Mouse (Mus musculus): ENCODE results near the gene Mef2d. TPM values are rescaled to one million over a fixed set of nuclear protein-coding genes. Genes with fewer than 3 reads are reported as not detected.

The Mef2d gene
- polyA plus RNA-seq, 1 experiment = 2.6 TPM

DNA sequence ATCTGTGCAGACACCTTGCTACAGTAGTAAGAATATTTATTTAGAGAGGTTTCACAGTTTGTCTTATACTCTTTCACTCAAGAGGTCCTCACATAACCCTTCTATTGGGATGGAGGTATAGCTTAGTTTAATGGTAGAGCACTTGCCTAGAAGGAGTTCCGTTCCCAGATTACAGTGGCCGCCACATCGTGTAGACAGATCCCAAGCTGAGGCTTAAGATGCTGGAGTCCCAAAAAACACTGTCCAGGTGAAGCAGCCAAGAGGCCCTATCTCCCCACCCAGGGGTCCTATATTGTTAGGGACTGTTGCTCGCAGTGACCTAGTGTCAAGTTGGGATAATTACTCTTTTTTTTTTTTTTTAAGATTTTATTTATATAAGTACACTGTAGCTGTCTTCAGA is 36.8 kb downstream of the Mef2d start:
- no peak for TF ChIP-seq TAL1 (IDR thresholded peaks at IDR 0.05; ENCODE audit: low read length)
- H3K4me3 ChIP-seq (replicated peaks) = no peak overlapping the region
- no peaks in the 10 kb centered on the region for H3K9me3 ChIP-seq (ENCODE audit: control insufficient read depth, low read length)
- peaks cover 17% of the 10 kb centered on the region for H3K4me1 ChIP-seq (ENCODE audit: control insufficient read depth)
- H3K36me3 ChIP-seq (ENCODE audit: control insufficient read depth) = peaks cover 7% of the 10 kb centered on the region
- peaks cover 15% of the 10 kb centered on the region for H3K27me3 ChIP-seq (ENCODE audit: control insufficient read depth)

- Histone ChIP-seq H3K9me3 (ENCODE audit: control insufficient read depth, low read length) (no peaks in the 10 kb centered on the region), H3K27me3 (ENCODE audit: control insufficient read depth) (peaks cover 23% of the 10 kb centered on the region), H3K4me3 (replicated peaks) (no peak overlapping the region), H3K36me3 (ENCODE audit: control insufficient read depth) (no peaks in the 10 kb centered on the region), H3K4me1 (ENCODE audit: control insufficient read depth) (peaks cover 17% of the 10 kb centered on the region)
- TF ChIP-seq TAL1 (IDR thresholded peaks at IDR 0.05; ENCODE audit: low read length) (no peak), GATA1 (IDR thresholded peaks at IDR 0.05; ENCODE audit: low read length) (no peak)
These were observed 39.2 kb downstream of the Mef2d start for GRCm38 (mm10) chr3:88181374-88181773.

GRCm38 (mm10) chr3:88186424-88186823 is 44.3 kb downstream of the Mef2d start:
- TF ChIP-seq TAL1 (IDR thresholded peaks at IDR 0.05; ENCODE audit: low read length) = no peak
- peaks cover 24% of the 10 kb centered on the region for H3K27me3 ChIP-seq (ENCODE audit: control insufficient read depth)

GRCm38 (mm10) chr3:88191146-88191545 is 49.0 kb downstream of the Mef2d start:
- no peaks in the 10 kb centered on the region for H3K36me3 ChIP-seq (ENCODE audit: control insufficient read depth)
- H3K9me3 ChIP-seq (ENCODE audit: control insufficient read depth, low read length) = peaks cover 2% of the 10 kb centered on the region; the same call in 1 of the 2 replicates
- H3K4me3 ChIP-seq (replicated peaks) = no peak overlapping the region
- H3K4me1 ChIP-seq (ENCODE audit: control insufficient read depth) = no peaks in the 10 kb centered on the region
- no peak for TF ChIP-seq TAL1 (IDR thresholded peaks at IDR 0.05; ENCODE audit: low read length)
- TF ChIP-seq GATA1 (IDR thresholded peaks at IDR 0.05; ENCODE audit: low read length) = no peak
- H3K27me3 ChIP-seq (ENCODE audit: control insufficient read depth) = peaks cover 31% of the 10 kb centered on the region

More at GRCm38 (mm10) chr3:88186424-88186823, 44.3 kb downstream of the Mef2d start:
- Histone ChIP-seq H3K4me3 (replicated peaks) (no peak overlapping the region), H3K4me1 (ENCODE audit: control insufficient read depth) (no peaks in the 10 kb centered on the region), H3K9me3 (ENCODE audit: control insufficient read depth, low read length) (peaks cover 2% of the 10 kb centered on the region; the same call in 1 of the 2 replicates), H3K36me3 (ENCODE audit: control insufficient read depth) (no peaks in the 10 kb centered on the region)

DNA sequence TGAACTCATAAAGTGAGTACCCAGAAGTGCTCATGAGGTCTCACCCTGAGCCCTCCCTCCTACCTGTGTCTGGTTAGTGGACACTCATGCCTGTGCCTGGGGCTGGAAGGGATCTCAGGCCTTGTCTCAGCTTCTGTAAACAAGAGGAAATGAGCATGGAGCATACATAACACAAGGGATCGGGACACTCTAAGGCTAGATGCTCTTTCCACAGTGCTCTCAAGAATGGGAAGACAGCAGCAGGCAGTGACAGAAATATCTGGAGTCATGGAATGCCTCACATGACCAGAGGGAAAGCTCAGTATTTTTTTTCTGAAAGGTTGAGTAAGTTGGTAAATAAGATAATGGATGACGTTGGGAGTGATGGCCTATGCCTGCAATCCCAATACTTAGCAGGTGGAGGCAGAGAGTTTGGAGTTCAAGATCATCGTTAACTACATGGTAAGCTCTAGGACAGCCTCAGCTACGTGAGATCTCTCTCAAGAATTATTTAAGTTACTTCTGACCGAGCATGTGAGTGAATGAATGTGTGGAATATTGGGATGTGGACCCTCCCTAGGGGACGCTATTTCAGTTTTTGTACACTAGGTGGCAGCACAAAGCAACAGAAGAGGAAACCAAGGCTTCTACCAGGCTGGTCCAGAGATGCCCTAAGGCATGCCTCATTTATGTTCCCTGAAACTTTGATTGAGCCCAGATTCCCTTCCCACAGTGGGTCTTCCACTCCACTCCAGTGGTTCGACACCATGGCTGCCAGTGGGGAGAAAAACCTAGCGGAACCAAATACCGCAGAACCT is 49.8 kb downstream of the Mef2d start:
- H3K9me3 ChIP-seq (ENCODE audit: control insufficient read depth, low read length) = peaks cover 2% of the 10 kb centered on the region; the same call in 1 of the 2 replicates
- TF ChIP-seq TAL1 (IDR thresholded peaks at IDR 0.05; ENCODE audit: low read length) (no peak), GATA1 (IDR thresholded peaks at IDR 0.05; ENCODE audit: low read length) (no peak)
- peaks cover 39% of the 10 kb centered on the region for H3K27me3 ChIP-seq (ENCODE audit: control insufficient read depth)
- H3K36me3 ChIP-seq (ENCODE audit: control insufficient read depth) = no peaks in the 10 kb centered on the region
- no peaks in the 10 kb centered on the region for H3K4me1 ChIP-seq (ENCODE audit: control insufficient read depth)
- no peak overlapping the region for H3K4me3 ChIP-seq (replicated peaks)

DNA sequence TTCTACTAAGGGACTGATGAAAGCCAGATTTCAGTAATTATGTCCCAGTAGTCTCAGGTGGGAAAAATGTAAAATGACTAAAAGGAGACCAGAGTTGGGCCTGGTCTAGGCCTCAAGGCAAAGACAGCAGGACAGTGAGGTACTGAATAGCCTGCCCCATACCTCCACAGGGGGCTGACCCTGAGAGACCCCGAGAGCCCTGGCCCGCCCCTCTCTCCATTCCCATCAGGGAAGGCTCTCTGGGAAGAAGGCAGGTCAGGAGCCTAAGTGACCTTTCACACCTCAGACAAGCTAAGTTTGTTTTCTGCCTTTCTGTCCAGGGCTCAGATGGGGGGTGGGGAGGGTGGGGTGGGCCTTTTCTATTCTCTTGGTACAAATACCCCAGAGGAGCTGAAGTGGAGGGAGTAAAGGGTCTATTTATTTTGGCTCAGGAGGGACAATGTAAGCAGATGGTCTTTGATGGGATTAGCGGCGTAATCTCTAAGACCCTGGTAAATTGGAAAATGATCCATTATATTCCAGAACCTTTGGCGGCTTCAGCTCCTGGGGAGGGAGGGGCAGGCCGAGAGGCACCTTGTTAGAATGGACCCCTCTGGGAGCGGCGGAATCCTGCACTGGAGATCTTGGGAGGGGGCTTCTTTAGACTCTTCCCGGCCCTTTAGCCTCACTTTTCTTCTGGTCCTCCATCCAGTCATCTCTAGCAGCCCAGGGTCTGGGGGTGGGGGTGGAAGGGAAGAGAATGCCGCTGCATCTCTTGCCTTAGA is 55.8 kb downstream of the Mef2d start:
- Histone ChIP-seq H3K27me3 (ENCODE audit: control insufficient read depth) (peaks cover 86% of the 10 kb centered on the region), H3K4me1 (ENCODE audit: control insufficient read depth) (no peaks in the 10 kb centered on the region), H3K36me3 (ENCODE audit: control insufficient read depth) (no peaks in the 10 kb centered on the region), H3K9me3 (ENCODE audit: control insufficient read depth, low read length) (no peaks in the 10 kb centered on the region; the same call in 1 of the 2 replicates), H3K4me3 (replicated peaks) (no peak overlapping the region)
- TF ChIP-seq GATA1 (IDR thresholded peaks at IDR 0.05; ENCODE audit: low read length) = no peak
- no peak for TF ChIP-seq TAL1 (IDR thresholded peaks at IDR 0.05; ENCODE audit: low read length)

DNA sequence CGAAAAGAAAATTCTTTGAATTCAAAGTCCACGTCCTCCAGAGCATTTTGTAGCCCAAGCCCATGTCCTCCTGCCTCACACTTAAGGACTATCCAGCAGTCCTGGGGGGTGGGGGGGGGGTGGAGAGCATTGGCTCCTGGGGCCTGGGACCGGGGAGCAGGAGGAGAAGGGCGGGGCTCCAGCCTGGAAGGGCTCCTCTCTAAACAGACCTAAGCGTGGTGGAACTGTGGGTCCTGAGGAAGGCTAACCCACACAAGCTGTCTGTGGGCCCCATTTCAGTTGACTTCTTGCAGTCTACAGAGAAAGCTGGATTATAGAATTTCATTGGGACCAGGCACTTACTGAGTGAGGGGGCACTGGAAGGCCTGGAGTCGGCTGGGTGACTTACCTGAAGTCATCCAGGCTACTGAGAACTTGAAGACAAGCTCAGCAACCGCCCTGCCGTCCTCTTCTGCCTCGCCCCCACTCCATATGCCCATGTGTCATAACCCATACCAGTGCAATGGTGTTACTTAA is 56.4 kb downstream of the Mef2d start:
- Histone ChIP-seq H3K9me3 (ENCODE audit: control insufficient read depth, low read length) (no peaks in the 10 kb centered on the region; the same call in 1 of the 2 replicates), H3K27me3 (ENCODE audit: control insufficient read depth) (peaks cover 92% of the 10 kb centered on the region), H3K4me3 (replicated peaks) (no peak overlapping the region), H3K36me3 (ENCODE audit: control insufficient read depth) (no peaks in the 10 kb centered on the region), H3K4me1 (ENCODE audit: control insufficient read depth) (no peaks in the 10 kb centered on the region)
- TF ChIP-seq TAL1 (IDR thresholded peaks at IDR 0.05; ENCODE audit: low read length) = no peak
- TF ChIP-seq GATA1 (IDR thresholded peaks at IDR 0.05; ENCODE audit: low read length) = no peak

- no peak for TF ChIP-seq GATA1 (IDR thresholded peaks at IDR 0.05; ENCODE audit: low read length)
- no peak for TF ChIP-seq TAL1 (IDR thresholded peaks at IDR 0.05; ENCODE audit: low read length)
- Histone ChIP-seq H3K27me3 (ENCODE audit: control insufficient read depth) (peaks cover 96% of the 10 kb centered on the region), H3K4me3 (replicated peaks) (no peak overlapping the region), H3K4me1 (ENCODE audit: control insufficient read depth) (no peaks in the 10 kb centered on the region), H3K9me3 (ENCODE audit: control insufficient read depth, low read length) (no peaks in the 10 kb centered on the region; the same call in 1 of the 2 replicates), H3K36me3 (ENCODE audit: control insufficient read depth) (no peaks in the 10 kb centered on the region)
These were observed 57.5 kb downstream of the Mef2d start for GRCm38 (mm10) chr3:88199541-88200110.
